Mouse (Mus musculus) midbrain, embryonic 14.5 days (tissue): ENCODE measurements at regions not wholly inside any gene's neighbourhood (a gene's known extent, or its start where the extent isn't known, plus 50 kb on each side); places are given as distances from the start of the nearest gene placed in this dataset.

Source experiments
- ATAC-seq: fragments of 200-750 bp; cut with Nextera tagmentation; 2 replicates; pipeline ENCODE4 v1.8.0; 2017; ENCODE audit warnings: moderate number of reproducible peaks, moderate library complexity; ENCODE audit not compliant: low FRiP score, low TSS enrichment
- DNase-seq: peaks from one replicate; pipeline ENCODE4 v3.0.0-alpha.2; 2015
- H3K27ac ChIP-seq: fragments of 300-500 bp; sonication (generic); replicated peaks from 2 replicates; pipeline ENCODE4 v1.5.1; 2014; ENCODE audit warnings: mild to moderate bottlenecking, low read depth, low read length, moderate library complexity
- H3K27me3 ChIP-seq: fragments of 300-500 bp; sonication (generic); 2 replicates; pipeline ENCODE4 v1.6.1; 2014; ENCODE audit warnings: low read length, control low read depth, mixed read lengths; ENCODE audit not compliant: control insufficient read depth, insufficient read depth
- H3K36me3 ChIP-seq: fragments of 300-500 bp; sonication (generic); 2 replicates; pipeline ENCODE4 v1.6.1; 2014; ENCODE audit warnings: low read length, control low read depth; ENCODE audit not compliant: control insufficient read depth, insufficient read depth
- H3K4me1 ChIP-seq: fragments of 300-500 bp; sonication (generic); 2 replicates; pipeline ENCODE4 v1.6.1; 2014; ENCODE audit warnings: mild to moderate bottlenecking, antibody characterized with exemption, low read length, control low read depth; ENCODE audit not compliant: control insufficient read depth, insufficient read depth
- H3K4me2 ChIP-seq: fragments of 300-500 bp; sonication (generic); 2 replicates; pipeline ENCODE4 v1.6.1; 2014; ENCODE audit warnings: mild to moderate bottlenecking, low read length, moderate library complexity
- H3K4me3 ChIP-seq: fragments of 300-500 bp; sonication (generic); replicated peaks from 2 replicates; pipeline ENCODE4 v1.5.1; 2014; ENCODE audit warnings: low read depth, low read length
- H3K9ac ChIP-seq: fragments of 300-500 bp; sonication (generic); replicated peaks from 2 replicates; pipeline ENCODE4 v1.6.1; 2014; ENCODE audit warnings: mild to moderate bottlenecking, low read length, moderate library complexity
- H3K9me3 ChIP-seq: fragments of 300-500 bp; sonication (generic); 2 replicates; pipeline ENCODE4 v1.6.1; 2016; ENCODE audit warnings: low read length, control low read depth, mixed read lengths; ENCODE audit not compliant: control insufficient read depth
- WGBS: fragments of 180-500 bp; shearing (Covaris S2); extraction: QIAGEN DNeasy Blood & Tissue Kit; methylation state at CpG from one replicate; pipeline ENCODE4 v1.1.7; 2014; 5-methylcytosine and 5-hydroxymethylcytosine counted together

GRCm38 (mm10) chr10:67747461-67747860, 165.0 kb downstream of the Zfp365 start:
- H3K27me3 ChIP-seq: no peaks in the 10 kb centered on the region
- H3K4me2 ChIP-seq: no peak overlapping the region
- 78% methylated on average over 3 of the region's 3 CpGs for WGBS
- no peaks in the 10 kb centered on the region for H3K4me1 ChIP-seq
- H3K27ac ChIP-seq: no peak overlapping the region
- DNase-seq (no peak), ATAC-seq (no peak)
- no peaks in the 10 kb centered on the region for H3K9me3 ChIP-seq
- no peaks in the 10 kb centered on the region for H3K36me3 ChIP-seq
- no peak overlapping the region for H3K9ac ChIP-seq
- no peak overlapping the region for H3K4me3 ChIP-seq

DNA sequence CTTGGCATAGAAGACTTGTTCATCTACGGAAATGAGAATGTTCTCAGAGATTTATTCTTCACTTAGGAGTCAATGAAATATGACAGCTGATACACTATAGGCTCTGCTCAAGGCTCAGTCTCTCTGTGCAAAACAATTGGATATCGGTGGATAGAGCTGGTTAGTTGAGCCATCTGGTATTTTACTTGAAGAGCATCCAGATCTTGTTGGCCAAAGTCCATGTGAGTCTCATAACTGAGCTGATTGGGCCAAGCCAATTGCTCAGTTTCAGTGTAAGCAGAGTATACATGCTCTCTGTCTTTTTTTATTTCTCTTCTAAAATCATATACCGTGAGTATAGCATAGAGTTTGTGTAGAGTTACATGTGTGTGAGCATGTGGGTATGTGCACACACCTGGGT, 166.3 kb downstream of the Zfp365 start:
- ATAC-seq: no peak
- Histone ChIP-seq H3K4me3 (no peak overlapping the region), H3K27me3 (no peaks in the 10 kb centered on the region), H3K27ac (no peak overlapping the region), H3K9me3 (no peaks in the 10 kb centered on the region), H3K36me3 (no peaks in the 10 kb centered on the region), H3K4me1 (no peaks in the 10 kb centered on the region), H3K4me2 (no peak overlapping the region), H3K9ac (no peak overlapping the region)
- 91% methylated on average over 3 of the region's 3 CpGs for WGBS
- no peak for DNase-seq

DNA sequence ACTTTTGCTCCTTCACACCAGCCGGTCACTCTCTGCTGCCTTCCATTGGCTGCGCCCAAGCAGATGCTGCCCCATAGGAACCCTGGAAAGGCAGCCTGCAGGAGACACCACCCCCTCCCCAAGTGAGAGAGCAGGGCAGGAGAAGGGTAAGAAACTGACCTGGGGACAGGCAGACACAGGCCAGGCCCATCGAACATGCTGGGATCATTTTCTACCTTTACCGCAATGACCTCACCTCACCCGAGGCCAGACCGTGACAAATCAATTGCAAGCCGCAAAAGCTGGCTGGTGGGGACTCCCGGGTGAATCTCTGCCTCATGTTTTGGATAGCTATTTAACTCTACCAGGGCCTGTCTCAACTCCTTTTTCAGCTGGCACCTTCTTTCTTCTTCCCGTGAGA, 168.9 kb downstream of the Zfp365 start:
- Histone ChIP-seq H3K27ac (no peak overlapping the region), H3K9ac (no peak overlapping the region), H3K4me2 (no peak overlapping the region), H3K36me3 (no peaks in the 10 kb centered on the region), H3K9me3 (no peaks in the 10 kb centered on the region), H3K27me3 (no peaks in the 10 kb centered on the region), H3K4me1 (no peaks in the 10 kb centered on the region), H3K4me3 (no peak overlapping the region)
- ATAC-seq (no peak), DNase-seq (no peak)
- WGBS: 44% methylated on average over 9 of the region's 9 CpGs

DNA sequence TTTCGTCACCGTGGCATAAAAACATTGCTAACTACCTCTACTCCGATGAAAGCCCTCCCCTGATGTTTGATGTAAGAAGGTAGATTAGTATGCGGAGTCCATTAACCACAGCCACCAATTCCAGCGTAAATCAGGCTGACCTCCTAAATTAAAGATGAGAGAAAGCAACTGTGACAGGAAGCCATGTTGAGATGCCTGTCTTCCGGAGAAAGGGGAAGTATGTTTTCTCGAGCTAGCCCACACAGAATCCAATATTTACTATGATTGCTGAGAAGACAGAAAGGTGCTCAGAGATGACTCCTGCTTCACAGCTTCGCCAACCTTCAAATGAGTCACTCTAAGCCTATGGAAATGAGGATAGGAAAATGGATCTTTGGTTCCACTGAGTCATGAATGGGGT, 169.6 kb downstream of the Zfp365 start:
- H3K4me2 ChIP-seq: no peak overlapping the region
- no peaks in the 10 kb centered on the region for H3K9me3 ChIP-seq
- no peaks in the 10 kb centered on the region for H3K27me3 ChIP-seq
- WGBS: 84% methylated on average over 8 of the region's 8 CpGs
- no peak for DNase-seq
- no peak overlapping the region for H3K27ac ChIP-seq
- no peaks in the 10 kb centered on the region for H3K36me3 ChIP-seq
- no peak for ATAC-seq
- H3K4me1 ChIP-seq: no peaks in the 10 kb centered on the region
- no peak overlapping the region for H3K4me3 ChIP-seq
- H3K9ac ChIP-seq: no peak overlapping the region

DNA sequence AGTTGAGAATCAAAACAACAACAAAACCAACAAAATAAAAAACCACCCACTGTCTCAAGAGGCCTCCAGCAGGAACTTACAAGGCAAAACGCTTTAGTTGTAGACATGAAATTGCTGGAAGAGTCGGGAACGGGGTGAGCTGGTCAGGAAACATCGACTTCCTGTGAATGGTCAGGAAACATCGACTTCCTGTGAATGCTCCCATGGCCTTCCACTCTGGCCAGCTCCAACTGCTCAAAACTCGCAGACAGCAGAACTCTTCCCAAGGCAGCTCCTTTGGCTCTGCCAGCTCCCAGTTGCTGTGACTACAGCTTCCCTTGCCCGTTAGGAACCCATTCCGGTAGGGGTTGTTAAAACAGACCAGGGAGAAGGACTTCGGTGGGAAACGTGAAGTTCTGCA, 170.2 kb downstream of the Zfp365 start:
- no peak overlapping the region for H3K27ac ChIP-seq
- H3K4me1 ChIP-seq: no peaks in the 10 kb centered on the region
- ATAC-seq (no peak), DNase-seq (no peak)
- H3K36me3 ChIP-seq: no peaks in the 10 kb centered on the region
- 88% methylated on average over 10 of the region's 10 CpGs for WGBS
- H3K4me3 ChIP-seq: no peak overlapping the region
- no peaks in the 10 kb centered on the region for H3K9me3 ChIP-seq
- H3K27me3 ChIP-seq: no peaks in the 10 kb centered on the region
- H3K9ac ChIP-seq: no peak overlapping the region
- no peak overlapping the region for H3K4me2 ChIP-seq

DNA sequence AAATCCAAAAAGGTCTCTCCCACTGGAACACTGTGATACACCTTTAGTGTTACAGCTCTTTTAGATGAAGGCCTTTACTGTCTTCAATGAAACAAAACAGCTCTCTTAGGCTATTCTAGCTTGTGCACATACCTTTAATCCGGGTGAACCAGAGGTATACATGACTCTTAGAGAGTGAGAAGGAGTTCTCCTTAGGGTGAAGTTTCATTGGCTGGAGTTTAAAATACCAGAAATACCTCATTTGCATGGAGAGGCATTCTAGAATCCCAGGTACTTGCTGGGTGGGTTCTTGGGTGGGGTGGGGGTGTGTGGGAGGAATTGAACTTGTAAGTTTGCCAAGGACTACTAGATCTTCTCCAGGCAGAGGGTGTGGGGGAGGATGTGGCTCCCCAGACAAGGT, 173.3 kb downstream of the Zfp365 start:
- Histone ChIP-seq H3K9me3 (no peaks in the 10 kb centered on the region), H3K4me1 (no peaks in the 10 kb centered on the region), H3K4me2 (no peak overlapping the region), H3K27ac (no peak overlapping the region), H3K4me3 (no peak overlapping the region), H3K9ac (no peak overlapping the region), H3K36me3 (no peaks in the 10 kb centered on the region), H3K27me3 (no peaks in the 10 kb centered on the region)
- ATAC-seq: no peak
- WGBS: 56% methylated on average over 1 of the region's 1 CpGs
- no peak for DNase-seq

- Histone ChIP-seq H3K4me1 (no peaks in the 10 kb centered on the region), H3K27ac (no peak overlapping the region), H3K27me3 (no peaks in the 10 kb centered on the region), H3K4me2 (no peak overlapping the region), H3K4me3 (no peak overlapping the region), H3K36me3 (no peaks in the 10 kb centered on the region), H3K9ac (no peak overlapping the region), H3K9me3 (no peaks in the 10 kb centered on the region)
- DNase-seq (no peak), ATAC-seq (no peak)
- 92% methylated on average over 10 of the region's 10 CpGs for WGBS
These were observed 175.8 kb downstream of the Zfp365 start for GRCm38 (mm10) chr10:67736636-67737035.

- 94% methylated on average over 9 of the region's 9 CpGs for WGBS
These were observed 180.9 kb downstream of the Zfp365 start for GRCm38 (mm10) chr10:67731577-67731976.

DNA sequence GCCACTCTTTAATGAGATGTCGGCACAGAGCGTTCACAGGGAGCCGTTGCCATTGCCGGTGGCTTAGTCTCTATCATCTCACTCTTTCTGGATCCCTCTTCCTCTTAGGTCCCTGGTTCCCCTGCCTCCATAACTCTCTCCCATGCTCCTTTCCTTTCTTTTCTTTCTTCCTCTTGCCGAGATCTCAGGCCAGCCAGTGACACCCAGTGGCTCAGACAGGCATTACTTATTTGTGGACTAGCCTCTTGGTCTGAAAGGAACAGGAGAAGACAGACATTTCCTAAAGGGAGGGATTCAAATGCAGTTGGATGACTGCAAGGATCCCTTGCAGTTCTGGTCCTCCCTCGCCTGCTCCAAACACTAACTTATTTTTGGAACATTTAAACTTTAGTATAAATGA, 180.5 kb upstream of the Ado start:
- H3K9me3 ChIP-seq: no peaks in the 10 kb centered on the region
- peak; percentile 79 for DNase-seq
- H3K36me3 ChIP-seq: no peaks in the 10 kb centered on the region
- H3K27ac ChIP-seq: no peak overlapping the region
- no peaks in the 10 kb centered on the region for H3K4me1 ChIP-seq
- 64% methylated on average over 6 of the region's 6 CpGs for WGBS
- no peak overlapping the region for H3K4me2 ChIP-seq
- H3K27me3 ChIP-seq: no peaks in the 10 kb centered on the region
- no peak overlapping the region for H3K4me3 ChIP-seq
- no peak for ATAC-seq
- no peak overlapping the region for H3K9ac ChIP-seq

More at GRCm38 (mm10) chr10:67731577-67731976, 180.9 kb downstream of the Zfp365 start:
- ATAC-seq (no peak), DNase-seq (no peak)
- Histone ChIP-seq H3K9me3 (no peaks in the 10 kb centered on the region), H3K9ac (no peak overlapping the region), H3K4me2 (no peak overlapping the region), H3K27ac (no peak overlapping the region), H3K4me1 (no peaks in the 10 kb centered on the region), H3K36me3 (no peaks in the 10 kb centered on the region), H3K4me3 (no peak overlapping the region), H3K27me3 (no peaks in the 10 kb centered on the region)
